Mouse (Mus musculus) c-Kit-negative CD71-positive TER-119-positive erythroid progenitor cells, embryonic 14.5 days (primary cell): ENCODE measurements around the gene Plppr3.

Experiments
- DNase-seq: peaks from one replicate; pipeline ENCODE4 v3.0.0-alpha.2; 2013; ENCODE audit warnings: low read depth, low spot score

Gene Plppr3

GRCm38 (mm10) chr10:79866601-79867000 lies 7.8 kb downstream of the Plppr3 start:
- no peak for DNase-seq

DNA sequence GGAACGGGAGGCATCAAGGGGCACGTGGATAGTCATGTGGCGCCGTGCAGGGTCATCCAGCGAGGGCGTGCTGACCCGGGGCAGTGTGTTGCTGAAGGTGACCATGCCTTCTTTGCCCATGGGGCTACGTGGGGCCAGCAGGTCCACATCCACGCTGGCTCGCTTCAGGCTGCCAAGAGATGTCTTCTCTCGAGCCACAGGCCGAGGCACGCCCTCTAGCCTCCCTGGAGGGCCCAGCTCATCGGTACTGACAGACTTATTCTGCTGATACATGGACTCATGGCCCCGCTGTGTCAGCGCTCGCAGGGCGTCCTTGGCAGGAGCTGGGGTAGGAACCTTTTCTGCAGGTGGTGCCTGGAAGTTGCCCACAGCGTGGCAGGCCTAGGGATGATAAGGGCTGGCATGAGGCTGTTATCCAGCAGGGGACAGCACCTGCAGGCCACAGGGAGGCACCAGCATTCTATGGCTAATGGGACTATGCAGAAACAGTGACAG lies 8.6 kb downstream of the Plppr3 start:
- no peak for DNase-seq

GRCm38 (mm10) chr10:79865189-79865601 lies 9.2 kb downstream of the Plppr3 start:
- DNase-seq = no peak

- DNase-seq = no peak
Observed at GRCm38 (mm10) chr10:79864351-79865188, 9.9 kb downstream of the Plppr3 start.

DNA sequence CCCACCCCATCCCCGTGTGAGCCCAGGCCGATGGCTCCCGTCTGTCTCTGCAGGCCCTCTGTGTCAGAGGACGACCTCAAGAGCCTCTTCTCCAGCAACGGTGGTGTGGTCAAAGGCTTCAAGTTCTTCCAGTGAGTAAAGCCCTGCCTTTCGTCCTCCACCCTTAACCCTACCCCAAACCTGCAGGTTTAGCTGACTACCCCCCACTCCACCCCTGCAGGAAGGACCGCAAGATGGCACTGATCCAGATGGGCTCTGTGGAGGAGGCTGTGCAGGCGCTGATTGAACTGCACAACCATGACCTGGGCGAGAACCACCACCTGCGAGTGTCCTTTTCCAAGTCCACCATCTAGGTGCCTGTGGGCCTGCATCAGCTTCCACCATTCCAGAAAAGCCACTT lies 11.5 kb downstream of the Plppr3 start:
- DNase-seq = no peak

DNA sequence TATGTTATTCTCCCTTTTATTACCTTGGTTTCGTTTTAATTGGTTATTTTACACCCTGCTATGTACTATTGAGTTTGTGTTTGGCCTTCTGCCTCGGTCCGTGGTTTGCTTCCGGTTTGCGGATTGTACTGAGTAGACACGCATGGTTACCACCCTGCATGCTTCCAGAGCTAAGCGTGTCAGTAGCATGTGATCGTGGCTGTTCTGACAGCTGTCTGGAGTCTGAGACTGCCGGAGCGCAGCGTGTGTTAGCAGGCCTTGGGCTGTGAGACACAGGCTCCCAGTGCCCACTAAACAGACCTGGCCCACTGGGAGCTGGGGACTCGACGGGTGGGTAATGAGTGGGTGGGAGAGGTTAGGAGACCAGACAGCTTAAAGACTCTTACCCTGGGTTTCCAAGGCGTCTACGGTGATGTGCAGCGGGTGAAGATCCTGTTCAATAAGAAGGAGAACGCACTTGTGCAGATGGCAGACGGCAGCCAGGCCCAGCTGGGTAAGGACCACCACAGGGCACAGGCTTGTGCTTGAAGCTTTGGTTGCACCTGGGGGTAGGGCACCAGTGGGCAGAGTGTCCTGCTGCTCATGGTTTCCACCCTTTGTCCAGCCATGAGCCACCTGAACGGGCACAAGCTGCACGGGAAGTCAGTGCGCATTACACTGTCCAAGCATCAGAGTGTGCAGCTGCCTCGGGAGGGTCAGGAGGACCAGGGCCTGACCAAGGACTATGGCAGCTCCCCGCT lies 12.2 kb downstream of the Plppr3 start:
- DNase-seq = no peak

DNA sequence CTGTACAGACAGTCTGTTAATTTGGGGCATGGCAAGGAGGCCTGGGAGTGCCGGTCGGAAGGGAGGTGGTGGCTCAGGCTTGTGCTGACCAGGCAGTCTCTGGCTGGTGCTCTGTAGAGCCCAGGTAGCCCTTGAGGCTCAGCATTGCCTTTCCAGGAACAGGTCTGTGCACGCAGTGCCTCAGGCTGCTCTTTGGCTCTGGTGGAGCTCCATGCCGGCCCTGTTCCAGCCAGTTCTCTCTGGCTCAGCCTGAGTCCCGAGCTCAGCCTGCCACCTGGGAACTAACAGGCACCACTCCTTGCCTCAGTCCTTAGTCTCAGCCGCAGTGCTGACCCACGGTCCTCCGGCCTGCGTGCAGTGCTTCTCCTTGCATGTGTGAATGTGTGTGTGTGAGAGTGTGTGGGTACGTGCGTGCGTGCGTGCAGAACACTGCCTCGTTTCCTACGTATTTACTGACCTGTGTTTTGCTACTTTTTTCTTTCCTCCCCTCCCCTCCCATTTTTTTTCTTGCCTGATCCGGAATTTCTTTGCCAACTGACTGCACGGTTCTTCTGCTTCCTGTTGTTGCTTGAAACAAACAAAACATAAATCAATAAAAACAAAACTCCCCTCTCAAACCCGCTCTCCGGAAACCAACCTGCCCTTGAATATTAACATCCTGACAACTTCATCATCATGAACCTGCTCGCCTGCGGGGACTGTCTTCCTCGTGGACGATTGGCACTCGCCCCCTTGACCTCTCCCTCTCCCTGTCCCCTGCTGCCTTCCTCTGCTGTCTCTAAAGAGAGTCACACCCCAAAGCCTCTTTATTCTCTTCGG lies 13.0 kb downstream of the Plppr3 start:
- no peak for DNase-seq

DNA sequence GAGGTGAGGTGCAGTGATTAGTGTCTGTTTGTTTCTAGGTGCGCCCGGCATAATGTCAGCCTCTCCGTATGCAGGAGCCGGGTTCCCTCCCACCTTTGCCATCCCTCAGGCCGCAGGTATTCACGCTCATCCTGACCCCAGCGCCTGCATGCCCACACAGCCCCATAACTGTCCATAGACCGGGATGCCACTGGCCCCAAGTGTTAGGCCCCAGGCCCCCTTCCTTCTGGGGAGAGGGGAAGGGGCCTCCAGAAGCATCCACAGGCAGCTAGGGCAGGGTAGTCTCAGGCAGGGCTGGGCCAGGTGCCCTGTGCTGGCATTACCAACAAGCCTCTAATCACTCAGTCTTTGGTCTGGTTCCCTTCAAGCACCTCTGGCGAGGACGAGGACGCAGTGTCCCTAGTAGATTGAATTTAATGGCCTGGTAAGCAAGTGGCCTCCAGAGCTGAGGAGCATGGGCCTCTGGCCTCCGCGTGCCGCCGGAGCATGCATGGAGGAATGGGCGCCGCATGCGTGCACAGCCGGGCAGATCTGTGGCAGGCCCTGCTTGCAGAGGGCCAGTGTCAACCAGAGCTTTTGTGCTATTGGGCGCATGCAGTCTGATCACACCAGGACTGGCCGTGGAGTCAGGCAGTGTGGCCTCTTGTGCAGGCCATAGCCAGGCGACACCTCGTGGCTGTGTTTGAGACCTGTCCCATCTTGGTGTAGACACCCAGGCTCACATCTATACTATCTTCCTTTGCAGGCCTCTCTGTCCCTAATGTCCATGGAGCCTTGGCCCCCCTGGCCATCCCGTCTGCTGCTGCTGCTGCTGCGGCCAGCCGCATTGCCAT lies 14.1 kb downstream of the Plppr3 start:
- no peak for DNase-seq

DNA sequence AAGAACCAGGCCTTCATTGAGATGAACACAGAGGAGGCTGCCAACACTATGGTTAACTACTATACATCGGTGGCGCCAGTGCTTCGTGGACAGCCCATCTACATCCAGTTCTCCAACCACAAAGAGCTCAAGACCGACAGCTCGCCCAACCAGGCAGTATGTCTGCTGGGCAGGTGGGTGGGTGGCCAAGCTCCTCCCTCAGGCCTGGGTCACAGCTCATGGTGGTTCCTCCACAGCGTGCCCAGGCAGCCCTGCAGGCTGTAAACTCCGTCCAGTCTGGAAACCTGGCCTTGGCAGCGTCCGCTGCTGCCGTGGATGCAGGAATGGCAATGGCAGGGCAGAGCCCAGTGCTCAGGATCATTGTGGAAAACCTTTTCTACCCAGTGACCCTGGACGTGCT lies 15.3 kb downstream of the Plppr3 start:
- no peak for DNase-seq

GRCm38 (mm10) chr10:79858416-79859074 lies 15.9 kb downstream of the Plppr3 start:
- DNase-seq = no peak

DNA sequence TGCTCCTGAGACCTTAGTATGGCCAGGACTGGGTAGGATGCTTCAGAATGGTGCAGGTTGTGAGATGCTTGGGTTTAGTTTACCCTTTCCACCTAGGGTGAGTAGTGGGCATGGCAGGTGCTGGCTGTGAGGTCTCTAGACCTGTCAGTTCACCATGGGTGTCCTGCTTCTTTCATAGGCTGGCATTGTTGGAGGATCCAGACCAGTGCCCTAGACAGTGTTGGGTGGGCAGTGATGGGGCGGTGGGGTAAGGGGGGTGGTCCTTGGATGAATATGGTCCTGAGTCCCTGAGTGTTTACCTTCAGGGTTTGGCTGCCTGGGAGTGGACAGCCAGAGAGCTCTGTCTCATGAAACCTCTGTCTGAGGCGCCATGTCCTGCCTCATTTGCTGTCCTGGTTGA lies 16.5 kb downstream of the Plppr3 start:
- DNase-seq = no peak

GRCm38 (mm10) chr10:79857452-79857811 lies 17.0 kb downstream of the Plppr3 start:
- DNase-seq = no peak

GRCm38 (mm10) chr10:79856704-79857451 lies 17.6 kb downstream of the Plppr3 start:
- DNase-seq = no peak

- no peak for DNase-seq
Observed at GRCm38 (mm10) chr10:79856280-79856679, 18.2 kb downstream of the Plppr3 start.

GRCm38 (mm10) chr10:79855558-79856184 lies 18.8 kb downstream of the Plppr3 start:
- DNase-seq = peak; percentile 38

- peak; percentile 42 for DNase-seq
Observed at GRCm38 (mm10) chr10:79854801-79855541, 19.5 kb downstream of the Plppr3 start.

DNA sequence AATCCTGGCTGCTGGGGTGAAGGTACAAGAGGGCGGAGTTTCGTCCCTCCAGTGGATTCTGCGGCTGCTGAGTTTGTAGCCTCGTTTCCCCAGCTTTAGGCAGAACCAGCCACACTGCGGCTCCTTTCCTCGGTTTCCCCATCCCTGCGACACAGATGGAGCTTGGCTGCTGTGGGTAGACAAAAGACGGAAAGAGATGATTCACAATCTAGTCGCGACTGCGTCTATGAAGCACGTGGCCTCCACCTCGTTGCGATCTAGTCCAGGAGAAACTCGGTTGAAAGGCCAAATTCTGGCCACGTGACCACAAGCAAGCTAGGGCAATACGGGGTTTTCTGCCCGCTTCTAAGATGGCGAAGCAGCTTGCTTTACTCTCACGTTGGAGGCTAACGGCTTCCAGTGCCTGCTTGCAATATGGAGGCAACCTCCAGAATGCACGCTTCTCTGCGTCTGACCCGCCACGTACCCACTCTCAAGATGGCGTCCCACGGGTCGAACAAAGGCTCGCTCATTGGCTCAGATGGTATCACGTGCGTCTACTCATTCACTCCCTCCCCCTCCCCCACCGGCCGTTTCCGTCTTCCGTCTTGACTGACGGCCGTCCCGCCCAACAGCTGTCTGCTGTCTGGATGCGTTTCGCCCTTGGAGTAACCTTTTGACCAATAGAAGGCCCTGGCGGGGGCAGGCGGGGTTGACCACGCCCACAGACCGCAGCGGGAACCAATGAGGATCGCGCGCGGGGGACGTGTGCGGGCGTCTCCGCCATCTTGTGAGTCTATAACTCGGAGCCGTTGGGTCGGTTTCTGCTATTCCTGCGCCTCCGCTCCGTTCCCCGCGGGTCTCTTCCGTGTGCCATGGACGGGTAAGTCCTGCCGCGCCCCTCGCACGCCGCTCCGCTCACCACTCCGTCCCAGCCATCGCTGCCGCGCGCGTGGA lies 20.3 kb downstream of the Plppr3 start, which contains the start of gene Ptbp1:
Gene Ptbp1, plus strand, starts transcription at position 568 of the 936 bp plus-strand sequence.
- DNase-seq = peak; percentile 100
